Mouse (Mus musculus) thymus, adult 2 months (tissue): ENCODE measurements around the gene Polr2b.

ENCODE experiments used
- CTCF ChIP-seq: fragments of 200-500 bp; IDR thresholded peaks from 2 replicates; pipeline ENCODE4 v1.5.1; 2012; ENCODE audit warnings: mild to moderate bottlenecking, control low read depth, low read length, moderate library complexity, borderline replicate concordance; ENCODE audit not compliant: control insufficient read depth, poor library complexity, insufficient read depth; ENCODE audit errors: extremely low read depth
- POLR2A ChIP-seq: fragments of 200-500 bp; IDR thresholded peaks from 2 replicates; pipeline ENCODE4 v1.6.1; 2012; ENCODE audit warnings: mild to moderate bottlenecking, low read length, control low read depth, moderate library complexity; ENCODE audit not compliant: control insufficient read depth, poor library complexity, insufficient read depth; ENCODE audit errors: extremely low read depth

- TF ChIP-seq POLR2A = no peak
- TF ChIP-seq CTCF = no peak
These were observed 70.5 kb downstream of the Polr2b start for GRCm38 (mm10) chr5:77380321-77380901.
